Mouse (Mus musculus) spleen, postnatal 4 days (tissue): ENCODE data around the gene Fbxl13.
"Not testable (repeated sequence)": the region's sequence is repeated elsewhere in the genome, so short reads cannot be mapped to it uniquely, and the experiment has no call there.

Experiments
- DNase-seq, 2 experiments: peaks; one replicate each; pipeline ENCODE4 v3.0.0; 2022; ENCODE audit warnings: low spot score in 2 of 2

The Fbxl13 gene

GRCm38 (mm10) chr5:21656912-21657311, 11.5 kb upstream of the Fbxl13 start:
- DNase-seq: no peak

- no peak for DNase-seq
Measured at GRCm38 (mm10) chr5:21651885-21652612, 6.6 kb upstream of the Fbxl13 start.

GRCm38 (mm10) chr5:21650736-21651135, 5.3 kb upstream of the Fbxl13 start:
- DNase-seq: no peak

DNA sequence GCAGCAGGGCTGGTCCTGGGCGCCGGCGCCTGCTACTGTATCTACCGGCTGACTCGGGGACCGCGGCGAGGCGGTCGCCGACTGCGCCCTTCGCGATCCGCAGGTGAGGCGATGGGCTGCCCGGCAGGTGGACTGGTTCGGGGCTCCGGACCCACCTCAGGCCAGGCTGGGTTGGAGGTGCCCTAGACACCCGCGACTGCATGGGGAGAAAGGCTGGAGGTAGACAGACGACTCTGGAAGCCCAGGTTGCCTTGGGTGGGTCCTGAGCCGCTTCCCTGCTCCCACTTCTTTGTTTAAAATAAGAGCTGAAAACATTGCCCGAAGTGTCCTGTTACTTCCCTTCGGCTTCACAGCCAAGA, 678 bp upstream of the Fbxl13 start:
- no peak for DNase-seq

DNA sequence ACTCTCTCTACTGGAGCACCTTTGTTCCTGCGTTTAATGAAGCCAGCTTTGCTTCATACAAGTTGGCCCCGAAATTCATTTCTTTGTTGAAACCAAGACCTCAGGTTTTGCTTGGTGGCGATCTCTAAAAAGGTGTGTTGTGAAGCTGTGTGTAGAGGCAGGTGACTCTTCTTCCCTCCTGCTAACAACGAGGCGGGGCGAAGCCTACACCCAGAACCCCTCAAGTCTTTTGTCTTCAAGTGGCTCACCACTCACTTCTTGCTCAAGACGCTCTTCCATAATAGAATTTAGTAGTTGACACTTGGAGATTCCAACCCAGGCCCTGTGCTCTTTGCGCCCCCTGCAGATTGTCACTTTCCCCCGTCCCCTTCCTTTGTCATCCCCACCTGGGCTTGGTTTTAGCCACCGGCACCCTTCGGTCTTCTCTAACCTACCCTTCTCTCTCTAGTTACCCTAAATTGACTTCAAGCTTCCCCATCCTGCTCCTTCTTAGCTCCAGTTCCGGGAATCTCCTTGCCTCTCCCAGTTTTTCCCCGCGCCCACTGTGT, 469 bp downstream of the Fbxl13 start:
- DNase-seq: peak in 1 of 2 experiments; percentile 30

- DNase-seq: no peak
Measured at GRCm38 (mm10) chr5:21643606-21644005, 1.8 kb downstream of the Fbxl13 start.

DNA sequence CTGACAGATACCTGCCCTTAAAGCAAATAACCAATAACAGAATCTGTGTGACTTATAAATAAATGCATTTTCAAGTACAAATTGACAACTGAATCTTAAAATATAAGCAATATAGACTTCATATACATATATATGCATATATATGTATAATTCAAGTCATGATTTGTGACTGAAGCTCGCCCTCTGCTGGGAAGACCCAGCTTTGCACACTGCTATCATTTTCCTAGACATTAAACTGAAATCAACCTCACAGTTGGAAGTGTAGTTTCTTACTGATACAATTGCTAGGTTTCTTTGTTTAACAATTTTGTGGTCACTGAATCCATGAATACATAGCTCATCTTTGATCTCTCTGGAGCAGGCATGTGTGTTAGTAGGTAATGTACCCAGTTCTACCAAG, 4.5 kb downstream of the Fbxl13 start:
- DNase-seq: peak; percentile 35 to 70

- DNase-seq: no peak
Measured at GRCm38 (mm10) chr5:21625916-21626315, 19.5 kb downstream of the Fbxl13 start.

- DNase-seq: no peak
Measured at GRCm38 (mm10) chr5:21616450-21617009, 28.9 kb downstream of the Fbxl13 start.

DNA sequence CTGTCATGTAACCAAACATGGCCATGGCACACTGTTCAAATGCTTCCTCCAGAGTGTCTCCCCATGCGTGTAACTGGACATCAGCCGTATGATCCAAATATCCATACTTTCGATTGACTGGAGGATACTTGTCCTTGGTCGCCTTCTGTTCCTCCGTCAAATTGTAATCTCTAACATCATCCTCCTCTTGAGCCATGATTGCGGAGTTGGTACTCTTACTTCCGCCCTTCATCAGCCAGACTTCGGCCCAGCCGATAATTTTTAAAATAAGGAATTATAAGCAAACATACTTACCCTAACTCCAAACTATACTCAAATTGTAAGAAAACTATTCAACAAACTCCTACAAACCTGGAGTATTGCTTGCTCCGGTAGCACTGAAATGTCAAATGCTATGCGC, 31.1 kb downstream of the Fbxl13 start:
- DNase-seq: not testable (repeated sequence)

DNA sequence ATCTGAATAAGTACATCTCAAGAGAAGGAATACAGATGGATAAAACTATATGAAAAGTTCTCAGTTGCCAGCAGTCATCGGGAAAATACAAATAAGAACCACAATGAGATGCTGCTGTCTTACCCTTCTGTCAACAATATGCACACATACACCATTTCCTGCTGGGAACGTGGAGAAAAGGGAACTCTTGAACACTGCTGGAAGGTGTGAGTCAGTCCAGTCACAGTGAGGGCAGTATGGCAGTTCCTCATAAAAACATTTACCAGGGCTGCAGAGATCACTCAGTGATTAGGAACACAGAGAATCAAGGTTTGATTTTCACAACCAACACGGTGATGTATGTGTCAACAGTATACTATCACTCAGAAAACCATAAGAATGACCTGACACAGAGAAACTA, 34.4 kb downstream of the Fbxl13 start:
- DNase-seq: no peak

DNA sequence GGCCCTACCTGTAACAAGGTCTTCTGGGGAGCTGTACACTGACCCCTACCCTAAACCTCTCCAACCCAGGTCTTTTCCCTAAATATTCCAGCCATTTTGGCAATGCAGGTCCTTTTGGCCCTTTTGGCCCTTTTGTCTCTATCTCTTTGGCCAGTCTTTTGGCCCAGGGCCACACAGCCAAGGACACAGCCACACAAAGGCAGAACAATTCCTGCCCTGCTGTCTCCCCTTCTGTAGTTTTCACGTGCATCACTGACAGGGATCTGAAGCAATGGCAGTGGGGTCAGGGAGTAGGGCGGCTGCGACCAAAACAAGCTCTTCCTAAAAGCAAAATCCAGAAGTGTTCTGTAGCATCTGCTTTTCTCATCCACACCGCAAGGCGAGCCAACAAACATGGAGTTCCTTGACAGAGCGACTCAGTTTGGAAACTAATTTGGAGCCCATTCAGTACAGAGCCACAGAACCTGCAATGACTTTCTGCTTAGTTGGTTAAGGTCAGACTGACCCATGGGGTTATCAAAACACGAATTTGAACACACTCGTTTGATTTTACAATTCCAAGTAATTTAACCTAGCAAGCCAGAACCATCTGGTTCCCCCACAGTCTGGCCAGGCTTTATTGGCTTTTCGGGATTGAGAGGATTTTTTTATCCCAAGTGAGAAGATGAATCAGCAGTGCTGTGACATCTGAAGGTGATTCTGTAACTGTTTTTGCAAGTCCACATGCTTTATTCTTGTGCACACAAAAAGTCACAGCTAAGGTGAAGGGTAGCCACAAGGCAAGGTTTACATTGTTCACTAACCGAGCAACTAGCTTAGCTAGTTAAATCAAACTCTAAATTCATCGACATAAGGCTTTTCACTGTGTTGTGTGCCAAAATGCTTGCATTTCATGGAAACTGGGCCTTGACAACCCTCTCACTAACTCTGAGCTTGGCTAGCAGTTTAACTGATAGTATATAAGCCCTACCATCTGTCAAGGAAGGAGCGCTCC, 36.8 kb downstream of the Fbxl13 start:
- no peak for DNase-seq

DNA sequence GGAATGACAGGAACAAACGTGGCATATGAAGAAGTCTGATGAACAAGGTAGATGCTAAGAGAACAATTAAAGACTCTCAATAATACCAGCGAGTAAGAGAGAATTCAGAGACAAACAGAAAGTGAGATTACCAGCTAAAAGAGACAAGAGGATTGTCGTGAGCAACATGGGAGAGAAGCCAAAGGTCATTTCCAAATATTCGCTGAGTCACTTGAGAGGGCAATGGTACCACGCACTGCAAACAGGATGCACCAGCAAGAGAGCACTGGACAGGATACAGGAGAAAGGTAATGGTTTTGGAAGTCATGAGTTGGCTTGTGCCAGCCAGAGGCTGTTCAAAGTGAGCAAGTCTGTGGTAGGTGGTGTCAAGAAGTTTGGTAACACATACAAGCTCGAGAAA, 39.5 kb downstream of the Fbxl13 start:
- no peak for DNase-seq

DNA sequence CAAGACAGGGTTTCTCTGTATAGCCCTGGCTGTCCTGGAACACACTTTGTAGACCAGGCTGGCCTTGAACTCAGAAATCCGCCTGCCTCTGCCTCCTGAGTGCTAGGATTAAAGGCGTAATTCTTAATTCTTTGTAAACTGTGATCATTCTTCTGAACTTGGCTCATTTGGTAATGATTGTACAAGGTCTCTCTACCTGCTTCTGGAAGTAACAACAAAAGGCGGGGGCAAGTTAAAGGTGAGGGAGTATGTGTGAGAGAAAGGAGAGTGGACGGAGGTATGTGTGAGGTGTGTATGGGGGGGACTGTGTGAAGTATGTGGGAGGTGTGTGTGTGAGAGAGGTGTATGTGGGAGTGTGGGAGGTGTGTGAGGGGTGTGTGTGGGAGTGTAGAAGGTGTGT, 45.5 kb downstream of the Fbxl13 start:
- no peak for DNase-seq

DNA sequence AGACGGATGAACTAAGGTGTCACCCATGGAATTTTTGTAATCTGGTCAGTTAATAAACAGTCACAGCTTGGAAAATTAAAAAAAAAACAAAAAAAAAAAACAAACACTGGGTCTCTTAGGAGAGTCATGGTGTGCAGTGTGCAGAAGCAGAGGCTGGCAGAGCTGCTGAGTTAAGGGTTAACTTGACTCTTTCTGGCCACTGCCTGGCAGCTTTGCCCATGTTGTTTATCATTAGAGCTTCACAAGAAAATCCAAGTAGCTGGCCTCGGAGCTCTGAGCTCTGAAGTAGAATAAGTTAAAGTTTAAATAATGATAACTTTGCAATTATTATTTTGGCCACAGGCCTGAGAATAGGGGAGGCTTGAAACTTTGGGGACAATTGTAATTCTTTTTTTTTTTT, 45.9 kb downstream of the Fbxl13 start:
- DNase-seq: not testable (repeated sequence)

- DNase-seq: no peak
Measured at GRCm38 (mm10) chr5:21593201-21593709, 52.2 kb downstream of the Fbxl13 start.

DNA sequence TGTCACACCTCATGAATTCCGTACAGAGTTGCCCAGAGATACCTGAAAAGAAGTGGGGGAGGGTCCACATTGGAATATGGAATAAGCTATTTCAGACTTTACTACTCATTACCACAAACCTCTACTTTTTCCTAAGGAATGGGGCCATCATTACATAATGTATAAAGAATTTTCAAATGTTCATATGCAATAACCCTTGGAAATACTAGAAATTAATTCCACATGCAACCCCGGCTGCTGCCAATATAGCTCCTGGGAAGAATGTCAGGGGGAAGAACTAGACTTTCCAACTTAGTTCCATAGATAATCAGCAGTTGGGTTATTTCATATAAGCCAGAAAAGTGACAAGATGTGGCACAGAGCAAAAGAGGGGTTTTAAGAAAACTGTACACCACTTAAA, 53.3 kb downstream of the Fbxl13 start:
- no peak for DNase-seq

DNA sequence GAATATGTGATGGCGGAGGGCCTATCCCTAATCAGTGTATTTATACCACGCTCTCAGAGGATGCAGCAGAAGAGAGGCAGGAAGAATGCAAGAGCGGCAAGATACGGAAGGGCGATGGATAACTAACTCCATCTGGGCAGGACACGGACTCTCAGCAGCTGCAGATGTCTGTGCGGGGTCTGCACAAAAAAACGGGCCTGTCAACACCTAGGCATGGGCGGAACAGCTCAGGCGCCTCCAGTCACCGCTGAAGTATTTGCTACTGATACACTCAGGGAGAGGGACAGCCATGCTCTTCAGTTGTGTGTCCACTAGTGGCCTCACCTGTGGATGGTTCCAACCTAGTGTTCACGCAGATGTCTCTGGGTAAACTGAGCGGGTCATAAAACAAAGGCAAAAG, 57.2 kb downstream of the Fbxl13 start:
- DNase-seq: no peak

GRCm38 (mm10) chr5:21587683-21588082, 57.8 kb downstream of the Fbxl13 start:
- no peak for DNase-seq

GRCm38 (mm10) chr5:21586763-21587162, 58.7 kb downstream of the Fbxl13 start:
- peak; percentile 41 to 75 for DNase-seq

DNA sequence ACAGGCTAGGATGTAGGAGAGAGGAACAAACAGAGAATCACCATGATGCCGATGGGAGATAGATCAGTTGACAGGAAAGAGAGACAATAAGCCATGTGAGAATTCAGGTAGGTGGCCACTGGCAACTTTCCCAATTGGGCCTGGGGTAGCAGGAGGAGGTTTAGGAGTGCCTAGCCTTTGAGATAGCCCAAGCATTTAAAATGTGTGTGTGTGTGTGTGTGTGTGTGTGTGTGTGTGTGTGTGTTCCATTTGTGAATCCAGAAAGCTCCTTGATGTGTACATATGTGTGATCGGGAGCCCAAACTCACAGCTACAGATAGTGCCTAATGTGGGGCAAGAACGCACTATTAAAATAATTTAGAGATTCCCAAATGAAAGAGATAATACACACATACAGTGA, 67.3 kb downstream of the Fbxl13 start:
- DNase-seq: no peak

- DNase-seq: no peak
Measured at GRCm38 (mm10) chr5:21575210-21575550, 70.3 kb downstream of the Fbxl13 start.
